Mouse (Mus musculus) inflammation-experienced regulatory T-cells, adult 6 months (primary cell): ENCODE results near the gene Gm3629. TPM values are rescaled to one million over a fixed set of nuclear protein-coding genes. Genes with fewer than 3 reads are reported as not detected.
"Not testable (repeated sequence)": the region's sequence is repeated elsewhere in the genome, so short reads cannot be mapped to it uniquely, and the experiment has no call there.

Experiments used
- ATAC-seq: one replicate; pipeline ENCODE4 v1.8.0; 2017
- polyA plus RNA-seq, 3 experiments: library from polyadenylated mRNA; unstranded; fragments of 100-300 nt; shearing (Covaris generic); gene quantifications; one replicate each; pipeline ENCODE4 v1.2.1; 2017

Gene Gm3629
- polyA plus RNA-seq = 1 to 10 TPM in 1 of 3 experiments, under 1 TPM in 1, not detected in 1; 0.86 to 2.5 TPM

DNA sequence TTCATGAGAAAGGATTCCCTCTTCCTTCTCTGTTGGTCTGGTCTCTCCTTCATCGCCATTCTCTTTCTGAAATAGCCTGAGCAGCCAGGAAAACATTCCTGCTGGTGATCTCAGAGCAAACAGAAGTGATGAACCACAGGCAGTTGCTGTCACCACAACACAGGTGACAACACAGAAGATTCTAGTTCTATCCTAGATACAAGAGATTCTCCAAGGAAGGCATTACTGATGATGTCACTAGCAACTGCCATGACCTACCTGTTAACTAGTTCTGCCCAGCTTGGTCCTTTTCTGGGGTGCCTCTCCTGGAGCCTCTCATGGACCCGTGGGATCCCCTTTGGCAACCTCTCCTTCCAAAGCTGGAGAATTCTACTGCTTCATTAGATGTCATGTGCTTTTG lies at the start of gene Gm3629:
Gene Gm3629 (minus strand): TSS at position 101 of the 400 bp plus-strand sequence.
- ATAC-seq = not testable (repeated sequence)

DNA sequence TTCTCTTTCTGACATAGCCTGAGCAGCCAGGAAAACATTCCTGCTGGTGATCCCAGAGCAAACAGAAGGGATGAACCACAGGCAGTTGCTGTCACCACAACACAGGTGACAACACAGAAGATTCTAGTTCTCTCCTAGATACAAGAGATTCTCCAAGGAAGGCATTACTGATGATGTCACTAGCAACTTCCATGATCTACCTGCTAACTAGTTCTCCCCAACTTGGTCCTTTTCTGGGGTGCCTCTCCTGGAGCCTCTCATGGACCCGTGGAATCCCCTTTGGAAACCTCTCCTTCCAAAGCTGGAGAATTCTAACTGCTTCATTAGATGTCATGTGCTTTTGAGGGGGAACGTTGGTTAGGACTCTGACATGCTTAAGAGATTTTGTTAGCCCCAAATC lies 31.9 kb upstream of the Gm3629 start, which contains the start of gene Gm3460:
Gene Gm3460 (minus strand): TSS at position 101 of the 400 bp plus-strand sequence.
- not testable (repeated sequence) for ATAC-seq

DNA sequence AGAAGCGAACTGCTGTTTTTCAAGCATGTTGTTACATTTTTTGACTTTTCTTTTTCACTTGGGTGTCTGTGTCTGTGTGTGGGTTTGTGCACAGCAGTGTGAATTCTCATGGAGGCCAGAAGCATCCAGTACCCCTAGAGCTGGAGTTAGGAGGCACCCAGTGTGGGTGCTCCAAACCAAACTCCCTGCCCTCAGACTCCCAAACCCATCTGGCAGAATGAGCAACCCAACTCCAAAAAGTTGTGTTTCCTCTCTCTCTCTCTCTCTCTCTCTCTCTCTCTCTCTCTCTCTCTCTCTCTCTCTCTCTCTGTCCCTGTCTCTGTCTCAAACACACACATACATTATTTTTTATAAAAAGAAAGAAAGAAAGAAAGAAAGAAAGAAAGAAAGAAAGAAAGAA lies 16.0 kb upstream of the Gm3629 start:
- not testable (repeated sequence) for ATAC-seq

DNA sequence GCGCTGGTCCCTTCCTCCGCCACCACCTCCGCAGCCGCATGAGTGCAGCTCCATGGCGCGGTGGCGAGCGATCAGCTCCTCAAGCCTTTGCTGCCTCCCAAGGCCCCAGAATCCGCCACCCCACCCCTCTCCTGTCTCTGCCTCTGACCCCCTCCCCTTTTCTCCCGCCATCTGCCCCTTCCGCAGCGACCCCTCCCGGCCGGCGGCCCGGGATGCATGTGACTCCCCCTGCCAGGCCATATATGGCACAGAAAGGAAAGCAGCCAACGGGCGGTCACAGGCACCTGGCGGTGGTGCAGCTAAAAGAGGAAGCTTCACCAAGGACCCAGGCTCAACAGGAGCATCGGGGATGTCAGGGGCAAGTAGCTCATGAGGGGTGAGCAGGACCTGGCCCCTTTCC lies 14.6 kb upstream of the Gm3629 start:
- not testable (repeated sequence) for ATAC-seq

DNA sequence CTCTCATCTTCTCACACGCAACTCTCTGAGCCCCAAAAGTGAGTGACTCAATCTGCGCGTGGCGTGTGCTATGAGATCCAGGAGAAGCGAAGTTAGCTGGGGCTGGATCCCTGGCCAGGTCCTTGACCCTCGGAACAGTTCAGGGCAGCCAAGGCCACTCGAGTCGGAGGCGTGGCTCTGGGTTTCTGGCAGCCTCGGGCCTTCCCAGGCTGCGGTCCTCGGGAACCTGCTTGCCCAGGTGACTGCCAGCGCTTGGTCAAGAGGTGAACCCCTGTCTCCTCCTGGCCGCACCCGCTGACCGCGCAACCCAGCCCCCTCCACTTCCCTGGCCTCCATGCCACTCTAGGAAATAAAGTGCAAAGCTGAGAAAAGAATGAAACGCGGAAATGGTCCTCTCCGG lies 14.1 kb upstream of the Gm3629 start:
- ATAC-seq = not testable (repeated sequence)

DNA sequence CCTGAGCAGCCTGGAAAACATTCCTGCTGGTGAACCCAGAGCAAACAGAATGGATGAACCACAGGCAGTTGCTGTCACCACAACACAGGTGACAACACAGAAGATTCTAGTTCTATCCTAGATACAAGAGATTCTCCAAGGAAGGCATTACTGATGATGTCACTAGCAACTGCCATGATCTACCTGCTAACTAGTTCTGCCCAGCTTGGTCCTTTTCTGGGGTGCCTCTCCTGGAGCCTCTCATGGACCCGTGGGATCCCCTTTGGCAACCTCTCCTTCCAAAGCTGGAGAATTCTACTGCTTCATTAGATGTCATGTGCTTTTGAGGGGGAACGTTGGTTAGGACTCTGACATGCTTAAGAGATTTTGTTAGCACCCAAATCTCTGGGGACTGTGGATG lies 53.2 kb downstream of the Gm3629 start, which contains the start of gene Gm8356:
Gene Gm8356 (minus strand): TSS at position 101 of the 400 bp plus-strand sequence.
- not testable (repeated sequence) for ATAC-seq

Other genes starting within 250 kb of the Gm3629 start
- not detected for gene Gm3618, start 246.9 kb downstream of the Gm3629 start, polyA plus RNA-seq
- gene Gm16440, start 200.3 kb downstream of the Gm3629 start, polyA plus RNA-seq = not detected
- 10 to 100 TPM in 1 of 3 experiments, 1 to 10 TPM in 1, under 1 TPM in 1; 0.54 to 10.3 (median 1.9) TPM for gene Gm3591, start 178.1 kb downstream of the Gm3629 start, polyA plus RNA-seq
- not detected for gene Gm3594, start 146.0 kb downstream of the Gm3629 start, polyA plus RNA-seq
- gene Gm8356, start 53.3 kb downstream of the Gm3629 start, polyA plus RNA-seq = under 1 TPM in 1 of 3 experiments, not detected in 2; 0.36 TPM
- gene Gm3460, start 31.8 kb upstream of the Gm3629 start, polyA plus RNA-seq = not detected
- gene Gm10251, start 93.6 kb upstream of the Gm3629 start, polyA plus RNA-seq = not detected
- gene Gm8050, start 129.6 kb upstream of the Gm3629 start, polyA plus RNA-seq = under 1 TPM in 1 of 3 experiments, not detected in 2; 0.41 TPM
- 10 to 100 TPM in 2 of 3 experiments, 1 to 10 TPM in 1; 7.7 to 31.5 (median 18.7) TPM for gene Gm3636, start 151.7 kb upstream of the Gm3629 start, polyA plus RNA-seq
- gene Gm8362, start 183.8 kb upstream of the Gm3629 start, polyA plus RNA-seq = under 1 TPM in 2 of 3 experiments, not detected in 1; 0.36 to 0.55 TPM
- gene Gm3642, start 249.7 kb upstream of the Gm3629 start, polyA plus RNA-seq = not detected